Mouse (Mus musculus) spleen, adult 12 weeks (tissue): Measurements from ENCODE around the gene Zdhhc1.

ENCODE experiments used
- DNase-seq: peaks from one replicate; pipeline ENCODE4 v3.0.0; 2022; ENCODE audit warnings: low spot score

Gene Zdhhc1

DNA sequence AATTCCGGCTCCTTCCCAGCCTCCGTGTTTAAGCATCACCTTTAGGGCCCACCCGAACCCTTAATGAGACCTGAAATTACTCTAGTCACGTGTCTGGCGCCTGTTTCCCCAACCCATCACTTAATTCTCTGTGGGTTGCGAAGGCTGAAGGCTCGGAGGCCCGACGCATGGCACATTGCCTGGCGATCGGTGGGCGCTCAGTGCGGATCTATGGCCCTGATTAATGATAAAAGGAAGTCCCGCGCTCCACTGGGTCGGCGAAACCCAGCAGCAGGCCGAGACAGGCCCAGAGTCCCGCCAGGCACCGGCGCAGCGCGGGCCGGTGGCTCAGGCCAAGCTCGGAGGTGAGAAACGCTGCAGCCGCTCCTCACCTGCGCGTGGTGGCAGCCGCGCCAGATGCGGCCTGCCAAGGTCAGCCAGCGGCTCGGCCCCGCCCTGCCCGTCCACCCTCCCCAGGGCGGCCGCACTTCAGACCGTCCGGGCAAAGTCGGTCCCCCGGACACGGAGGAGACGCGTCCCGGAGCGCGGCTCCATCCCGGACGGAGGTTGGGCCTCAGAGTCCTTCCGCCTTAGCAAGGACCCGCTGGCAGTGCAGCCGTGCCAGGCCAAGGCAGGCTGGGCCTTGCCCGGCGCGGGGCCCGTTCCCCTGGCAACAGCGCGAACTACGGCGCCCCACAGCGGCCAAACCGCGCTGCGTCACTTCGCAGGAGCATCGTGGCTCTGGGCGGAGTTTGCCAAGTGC is at the start of gene Zdhhc1:
Zdhhc1 (minus strand) TSS at position 464 of the 742 bp plus-strand sequence.
- DNase-seq, result peak; percentile 77

DNA sequence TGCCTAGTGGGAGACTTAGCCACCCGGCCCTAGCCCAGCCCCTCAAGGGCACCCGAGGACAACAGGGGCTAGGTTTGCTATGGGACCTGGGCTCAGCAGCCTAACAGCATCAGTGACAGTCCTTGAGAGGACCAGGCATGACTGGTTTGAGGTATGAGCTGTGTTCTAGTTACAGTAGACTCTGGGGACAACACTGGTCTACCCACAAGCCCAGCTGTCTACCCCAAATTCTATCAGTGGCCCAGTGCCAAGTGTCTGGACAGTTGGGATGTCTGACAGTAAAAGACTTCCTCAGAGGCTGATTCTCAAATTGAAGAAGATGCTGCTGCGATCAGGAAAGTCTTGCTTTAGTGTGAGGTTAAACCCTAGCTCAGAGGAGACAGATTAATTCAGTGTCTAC is 48.5 kb upstream of the Zdhhc1 start:
- no peak for DNase-seq

- no peak for DNase-seq
These were observed 48.0 kb upstream of the Zdhhc1 start for GRCm38 (mm10) chr8:105544544-105545205.

DNA sequence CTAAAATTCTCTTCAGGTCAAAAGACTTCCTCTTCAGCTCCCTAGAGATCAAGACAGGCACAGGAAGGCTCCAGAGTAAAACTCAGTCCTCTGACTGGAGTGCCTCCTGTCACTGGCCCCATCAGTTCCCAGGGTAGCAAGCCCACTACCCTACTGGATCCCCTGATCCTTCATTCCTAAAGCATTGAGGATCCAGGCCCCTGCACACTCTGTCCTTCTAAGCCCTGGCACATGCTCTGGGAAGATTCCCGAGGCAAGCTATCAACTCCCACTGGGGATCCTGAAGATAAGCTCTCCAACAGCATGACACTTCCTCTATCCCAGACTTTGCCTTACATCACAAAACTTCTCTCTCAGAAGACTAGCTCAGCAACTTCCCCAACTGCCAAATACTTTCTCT is 47.0 kb upstream of the Zdhhc1 start:
- no peak for DNase-seq

GRCm38 (mm10) chr8:105542808-105543207 is 46.1 kb upstream of the Zdhhc1 start:
- DNase-seq, result no peak

- peak; percentile 16 for DNase-seq
These were observed 45.4 kb upstream of the Zdhhc1 start for GRCm38 (mm10) chr8:105542032-105542656.

DNA sequence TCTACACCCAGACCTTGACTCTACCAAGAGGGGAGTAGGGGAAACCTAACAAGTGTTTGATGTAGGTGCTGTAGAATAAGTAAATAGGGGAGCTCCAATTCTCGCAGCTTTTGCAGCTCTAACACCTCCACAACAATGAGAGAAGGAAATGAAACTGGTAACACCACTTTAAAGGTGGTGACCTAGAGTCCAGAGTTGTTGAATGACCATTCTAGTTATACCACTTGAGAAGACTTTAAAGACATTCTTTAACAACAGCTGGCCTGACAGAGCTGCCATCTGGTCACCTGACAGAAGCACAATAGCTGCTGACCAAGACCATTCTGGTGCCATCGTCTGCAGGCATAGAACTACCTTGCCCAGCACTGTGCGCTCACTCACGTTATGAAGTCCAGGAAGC is 42.2 kb upstream of the Zdhhc1 start:
- no peak for DNase-seq

DNA sequence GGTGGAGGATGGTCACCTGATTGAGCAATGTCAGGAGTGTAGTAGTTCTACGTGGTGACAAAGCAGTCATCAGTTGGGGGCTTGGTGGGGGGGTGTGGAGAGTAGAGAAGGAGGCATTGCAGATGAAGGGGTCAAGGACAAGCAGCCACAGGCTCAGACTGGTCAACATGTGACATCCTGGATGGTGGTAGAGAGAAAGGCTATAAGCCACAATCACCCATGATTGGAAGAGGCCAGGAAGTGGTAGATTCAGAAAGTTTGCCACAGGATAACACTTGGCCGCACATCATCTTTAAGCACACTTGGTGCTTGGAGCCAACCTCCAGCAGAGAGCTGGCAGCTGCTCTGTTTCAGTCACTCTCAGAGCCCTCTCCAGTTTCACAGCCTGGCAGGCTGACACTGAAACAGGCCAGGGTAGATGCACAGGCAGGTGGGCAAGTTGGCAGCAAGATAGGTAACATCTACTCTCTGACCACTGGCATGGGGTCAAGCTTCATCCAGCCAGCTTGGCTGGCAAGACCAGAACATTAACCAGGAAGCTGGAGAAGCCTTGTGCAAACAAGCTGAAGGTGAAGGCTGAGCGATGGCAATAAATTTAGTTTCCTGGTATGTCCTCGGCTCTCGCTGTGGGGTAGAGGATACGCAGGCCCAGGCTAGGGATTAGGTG is 40.4 kb upstream of the Zdhhc1 start:
- no peak for DNase-seq

- no peak for DNase-seq
These were observed 39.8 kb upstream of the Zdhhc1 start for GRCm38 (mm10) chr8:105536546-105536945.

GRCm38 (mm10) chr8:105533892-105534329 is 37.2 kb upstream of the Zdhhc1 start:
- DNase-seq, result peak; percentile 70

GRCm38 (mm10) chr8:105533439-105533838 is 36.7 kb upstream of the Zdhhc1 start:
- no peak for DNase-seq

DNA sequence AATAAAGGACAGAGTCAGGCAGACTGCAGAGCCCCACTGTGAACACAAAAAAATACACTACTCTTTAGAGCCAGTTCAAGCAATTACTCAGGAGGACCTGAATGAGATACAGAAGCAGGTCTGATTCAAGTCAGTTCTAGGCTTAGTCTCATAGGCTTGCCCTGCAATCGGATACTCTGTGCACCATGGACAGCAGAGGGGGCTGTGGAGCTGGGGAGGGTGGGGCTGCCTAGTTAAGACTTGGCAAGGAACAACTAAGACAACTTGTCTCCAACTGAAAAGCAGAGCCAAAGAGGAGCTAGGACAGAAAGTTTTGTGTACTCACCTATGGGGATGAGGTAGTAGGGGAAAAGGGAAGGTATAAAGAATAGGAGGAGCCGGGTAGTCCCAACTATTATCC is 35.1 kb upstream of the Zdhhc1 start:
- DNase-seq, result peak; percentile 58

- DNase-seq, result no peak
These were observed 32.6 kb upstream of the Zdhhc1 start for GRCm38 (mm10) chr8:105529271-105529670.

GRCm38 (mm10) chr8:105528206-105528605 is 31.5 kb upstream of the Zdhhc1 start:
- DNase-seq, result no peak

- DNase-seq, result no peak
These were observed 30.4 kb upstream of the Zdhhc1 start for GRCm38 (mm10) chr8:105527110-105527509.

GRCm38 (mm10) chr8:105522890-105523289 is 26.2 kb upstream of the Zdhhc1 start:
- no peak for DNase-seq

DNA sequence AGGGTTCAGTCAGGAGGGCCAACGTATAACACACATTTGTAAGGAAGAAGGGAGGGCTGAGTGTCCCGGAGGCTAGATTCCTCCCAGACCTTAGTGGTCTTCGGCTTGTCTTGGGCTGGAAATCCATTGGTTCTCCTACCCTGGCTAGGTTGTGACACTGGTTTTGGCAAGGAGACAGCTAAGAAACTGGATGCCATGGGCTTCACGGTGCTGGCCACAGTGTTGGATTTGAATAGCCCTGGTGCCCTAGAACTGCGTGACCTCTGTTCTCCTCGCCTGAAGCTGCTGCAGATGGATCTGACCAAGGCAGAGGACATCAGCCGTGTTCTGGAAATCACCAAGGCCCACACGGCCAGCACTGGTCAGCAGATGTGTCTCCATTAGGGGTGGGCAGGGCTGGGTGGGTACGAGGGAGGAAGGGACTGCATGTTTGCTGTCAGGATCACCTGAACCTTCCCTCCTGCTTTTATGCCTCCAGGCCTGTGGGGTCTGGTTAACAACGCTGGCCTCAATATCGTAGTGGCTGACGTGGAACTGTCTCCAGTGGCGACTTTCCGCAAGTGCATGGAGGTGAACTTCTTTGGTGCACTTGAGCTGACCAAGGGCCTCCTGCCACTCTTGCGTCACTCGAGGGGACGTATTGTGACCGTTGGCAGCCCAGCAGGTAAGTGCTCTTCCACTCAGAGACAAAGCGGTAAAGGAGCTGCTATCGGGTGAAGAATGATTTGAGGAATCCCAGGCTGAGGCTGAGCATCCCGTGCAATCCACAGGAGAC is 25.5 kb upstream of the Zdhhc1 start:
- DNase-seq, result no peak

DNA sequence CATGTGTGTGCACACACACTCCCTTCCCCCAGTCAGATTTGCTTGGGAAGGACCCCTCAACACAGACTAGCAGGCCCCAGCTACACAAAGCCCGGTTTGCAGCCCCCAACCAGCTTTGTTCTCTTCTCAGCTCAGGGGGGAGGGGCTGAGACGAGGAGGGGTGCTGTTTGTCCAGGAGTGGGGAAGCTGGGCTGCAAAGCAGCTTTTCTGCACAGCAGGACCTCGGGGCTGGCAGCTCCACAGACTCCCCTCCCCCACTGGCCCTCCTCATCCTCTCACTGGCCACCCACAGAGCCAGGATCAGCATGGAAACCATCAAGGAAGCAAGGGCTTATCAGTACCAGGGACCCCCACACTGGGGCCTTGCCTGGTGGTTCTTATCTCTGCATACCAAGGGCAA is 24.4 kb upstream of the Zdhhc1 start:
- DNase-seq, result no peak

DNA sequence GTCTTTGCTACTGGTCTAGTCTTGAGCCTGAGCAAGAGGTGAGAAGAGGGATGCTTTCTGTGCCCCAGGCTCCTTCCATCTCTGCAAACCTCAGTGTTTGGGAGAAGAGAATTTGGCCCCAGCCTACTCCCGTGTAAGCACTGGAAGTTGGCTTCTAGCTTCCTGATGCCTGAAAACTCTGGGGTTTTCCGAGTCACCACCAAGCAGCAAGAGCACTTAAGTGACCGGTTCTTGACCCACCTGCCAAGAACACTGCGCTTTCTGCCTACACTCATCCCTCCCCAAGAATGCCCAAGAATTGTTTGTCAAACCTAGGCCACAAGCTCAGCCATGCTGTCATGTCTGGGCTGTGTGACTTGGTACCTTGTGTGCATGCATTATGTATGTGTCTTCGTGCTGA is 23.8 kb upstream of the Zdhhc1 start:
- no peak for DNase-seq

- DNase-seq, result no peak
These were observed 22.9 kb upstream of the Zdhhc1 start for GRCm38 (mm10) chr8:105519591-105519990.

- peak; percentile 40 for DNase-seq
These were observed 22.0 kb upstream of the Zdhhc1 start, which contains the start of gene Hsd11b2 for GRCm38 (mm10) chr8:105518436-105519313. Gene Hsd11b2 (plus strand): TSS chr8:105518755.
